Mouse (Mus musculus) intestine, embryonic 16.5 days (tissue): ENCODE measurements around the gene Afg3l1. TPM values are rescaled to one million over a fixed set of nuclear protein-coding genes. Genes with fewer than 3 reads are reported as not detected.
"Not testable (repeated sequence)": the region's sequence is repeated elsewhere in the genome, so short reads cannot be mapped to it uniquely, and the experiment has no call there.

ENCODE experiments used
- ATAC-seq: fragments of 200-750 bp; cut with Nextera tagmentation; 2 replicates; pipeline ENCODE4 v1.8.0; 2017; ENCODE audit warnings: moderate TSS enrichment, moderate library complexity
- H3K27ac ChIP-seq: fragments of 300-500 bp; sonication (generic); 2 replicates; pipeline ENCODE4 v1.5.1; 2014; ENCODE audit warnings: mild to moderate bottlenecking, low read length
- H3K27me3 ChIP-seq: fragments of 300-500 bp; sonication (generic); replicated peaks from 2 replicates; pipeline ENCODE4 v1.6.1; 2014; ENCODE audit warnings: low read length, control low read depth, mixed read lengths; ENCODE audit not compliant: control insufficient read depth, insufficient read depth
- H3K36me3 ChIP-seq: fragments of 300-500 bp; sonication (generic); 2 replicates; pipeline ENCODE4 v1.6.1; 2014; ENCODE audit warnings: low read length, control low read depth; ENCODE audit not compliant: control insufficient read depth, insufficient read depth
- H3K4me1 ChIP-seq: fragments of 300-500 bp; sonication (generic); 2 replicates; pipeline ENCODE4 v1.6.1; 2014; ENCODE audit warnings: low read length, control low read depth, mixed read lengths; ENCODE audit not compliant: control insufficient read depth, insufficient read depth
- H3K4me2 ChIP-seq: fragments of 300-500 bp; sonication (generic); 2 replicates; pipeline ENCODE4 v1.6.1; 2014; ENCODE audit warnings: low read depth, low read length, control low read depth
- H3K4me3 ChIP-seq: fragments of 300-500 bp; sonication (generic); 2 replicates; pipeline ENCODE4 v1.5.1; 2014; ENCODE audit warnings: mild to moderate bottlenecking, low read length
- H3K9ac ChIP-seq: fragments of 300-500 bp; sonication (generic); 2 replicates; pipeline ENCODE4 v1.6.1; 2014; ENCODE audit warnings: low read depth, low read length
- H3K9me3 ChIP-seq: fragments of 300-500 bp; sonication (generic); 2 replicates; pipeline ENCODE4 v1.6.1; 2016; ENCODE audit warnings: low read length, control low read depth; ENCODE audit not compliant: control insufficient read depth
- WGBS: fragments of 180-500 bp; shearing (Covaris S2); extraction: QIAGEN DNeasy Blood & Tissue Kit; methylation state at CpG from one replicate; pipeline ENCODE4 v1.1.7; 2014; 5-methylcytosine and 5-hydroxymethylcytosine counted together
- polyA plus RNA-seq: library from polyadenylated mRNA; unstranded; fragments of >200 nt; fragmentation: Nextera tagmentation; extraction: Ambion mirVana; gene quantifications from 2 replicates; pipeline ENCODE4 v1.2.1, GENCODE M21; 2015

Afg3l1 gene
- 45.3 and 48.7 TPM in 2 replicates for polyA plus RNA-seq

DNA sequence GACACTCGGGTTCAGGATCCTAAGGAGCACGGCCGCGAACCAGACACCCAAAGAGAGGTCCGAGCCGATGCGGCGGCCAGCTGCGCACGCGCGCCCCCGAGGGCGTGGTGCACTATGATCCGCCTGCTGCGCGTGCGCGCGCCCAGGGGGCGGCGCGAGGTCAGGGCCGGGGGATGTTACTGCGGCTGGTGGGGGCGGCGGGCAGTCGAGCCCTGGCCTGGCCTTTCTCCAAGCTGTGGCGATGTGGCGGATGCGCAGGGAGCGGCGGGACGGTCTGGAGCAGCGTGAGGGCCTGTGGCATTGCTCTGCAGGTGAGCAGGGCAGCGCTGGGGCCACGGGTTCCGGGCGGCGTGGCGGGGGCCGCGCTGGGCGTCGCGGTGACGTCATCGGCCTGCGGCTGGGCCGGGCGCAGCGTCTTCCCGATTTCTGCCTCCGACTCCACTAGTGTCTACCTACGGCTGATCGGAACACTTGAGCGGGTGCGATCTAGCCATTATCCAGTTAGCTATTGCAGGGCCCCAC lies at the start of gene Afg3l1:
TSS of gene Afg3l1 (plus strand) at position 167 of the 522 bp plus-strand sequence.
- Histone ChIP-seq H3K36me3 (peaks cover 11% of the 10 kb centered on the region; the same call in 1 of the 2 replicates), H3K4me3 (peak within 1 kb of the TSS; percentile 85), H3K9me3 (no peaks in the 10 kb centered on the region), H3K4me1 (peaks cover 14% of the 10 kb centered on the region), H3K27ac (peak within 1 kb of the TSS; percentile 95), H3K4me2 (peak within 1 kb of the TSS; percentile 76), H3K9ac (peak within 1 kb of the TSS; percentile 93), H3K27me3 (no peaks in the 10 kb centered on the region)
- peak; percentile 94 for ATAC-seq
- under 1% methylated on average over 57 of the region's 58 CpGs for WGBS

DNA sequence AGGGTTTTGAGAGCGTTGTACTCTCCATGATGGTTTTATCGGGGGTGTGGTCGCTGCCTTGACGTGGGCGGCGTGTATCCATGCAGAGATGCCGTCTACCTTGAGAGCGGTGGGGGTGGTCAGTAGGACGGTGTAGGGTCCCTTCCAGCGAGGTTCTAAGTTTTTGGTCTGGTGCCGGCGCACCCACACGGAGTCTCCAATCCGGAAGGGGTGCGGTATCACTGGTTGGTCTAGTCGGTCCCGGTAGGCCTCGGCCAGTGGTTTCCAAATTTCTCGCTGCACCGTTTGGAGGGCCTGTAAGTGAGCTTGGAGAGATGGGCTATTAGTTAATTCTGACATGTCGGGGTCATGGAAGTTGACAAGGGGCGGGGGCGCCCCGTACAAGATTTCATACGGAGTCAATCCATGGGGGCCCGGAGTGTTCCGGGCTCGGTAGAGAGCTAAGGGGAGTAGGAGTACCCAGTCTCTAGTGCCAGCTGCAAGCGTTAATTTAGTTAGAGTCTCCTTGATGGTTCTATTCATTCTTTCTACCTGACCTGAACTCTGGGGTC lies 49.3 kb upstream of the Afg3l1 start:
- ATAC-seq = no peak
- H3K27me3 ChIP-seq = no peaks in the 10 kb centered on the region
- H3K9me3 ChIP-seq = peaks cover 43% of the 10 kb centered on the region
- no peak overlapping the region for H3K9ac ChIP-seq
- H3K27ac ChIP-seq = no peak overlapping the region
- H3K4me3 ChIP-seq = no peak overlapping the region
- no peak overlapping the region for H3K4me2 ChIP-seq
- no peaks in the 10 kb centered on the region; the same call in 1 of the 2 replicates for H3K36me3 ChIP-seq
- H3K4me1 ChIP-seq = no peaks in the 10 kb centered on the region
- WGBS = 98% methylated on average over 29 of the region's 29 CpGs

DNA sequence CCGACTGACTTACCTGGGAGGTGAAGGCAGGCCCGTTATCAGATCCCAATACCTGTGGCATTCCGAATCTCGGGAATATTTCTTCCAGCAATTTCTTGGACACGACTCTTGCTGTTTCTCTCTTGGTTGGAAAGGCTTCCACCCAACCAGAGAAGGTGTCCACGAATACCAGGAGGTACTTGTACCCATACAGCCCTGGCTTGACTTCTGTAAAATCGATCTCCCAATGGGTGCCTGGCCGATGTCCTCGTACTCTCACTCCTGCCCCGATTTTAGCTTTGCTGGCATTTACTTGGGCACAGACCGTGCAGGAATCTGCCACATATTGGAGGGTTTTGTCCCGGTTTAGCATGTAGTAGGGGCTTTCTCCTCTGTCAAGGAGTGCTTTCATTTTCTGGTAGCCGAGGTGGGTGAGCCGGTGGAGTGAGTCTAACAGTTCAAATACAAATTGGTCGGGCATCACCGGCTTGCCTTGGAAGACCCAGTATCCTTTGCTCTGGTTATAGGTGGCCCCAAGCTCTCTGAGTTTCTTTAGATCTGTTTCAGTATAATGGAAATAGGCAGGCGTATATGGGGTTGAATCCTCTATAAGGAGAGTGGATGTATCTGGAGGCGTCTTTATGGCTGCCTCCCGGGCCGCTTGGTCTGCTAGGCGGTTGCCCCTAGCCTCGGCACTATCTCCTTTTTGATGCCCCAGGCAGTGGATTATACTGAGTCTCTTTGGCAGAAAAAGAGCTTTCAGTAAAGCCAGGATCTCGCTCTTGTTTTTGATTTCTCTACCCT lies 48.6 kb upstream of the Afg3l1 start:
- Histone ChIP-seq H3K4me2 (no peak overlapping the region), H3K4me1 (no peaks in the 10 kb centered on the region), H3K9ac (no peak overlapping the region), H3K27ac (no peak overlapping the region), H3K9me3 (peaks cover 43% of the 10 kb centered on the region), H3K36me3 (no peaks in the 10 kb centered on the region; the same call in 1 of the 2 replicates), H3K4me3 (no peak overlapping the region), H3K27me3 (no peaks in the 10 kb centered on the region)
- no peak for ATAC-seq
- WGBS = 95% methylated on average over 23 of the region's 23 CpGs

DNA sequence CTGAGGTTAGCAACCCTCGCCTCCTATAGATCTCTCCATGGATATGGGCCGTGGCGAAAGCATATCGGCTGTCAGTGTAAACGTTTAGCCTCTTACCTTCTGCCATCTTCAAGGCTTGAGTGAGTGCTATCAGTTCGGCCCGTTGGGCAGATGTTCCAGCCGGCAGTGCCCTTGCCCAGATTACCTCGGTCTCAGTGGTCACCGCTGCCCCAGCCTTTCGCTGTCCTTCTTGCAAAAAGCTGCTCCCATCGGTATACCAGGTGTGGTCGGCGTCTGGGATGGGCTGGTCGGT lies 48.0 kb upstream of the Afg3l1 start:
- not testable (repeated sequence) for ATAC-seq, H3K36me3 ChIP-seq, H3K27me3 ChIP-seq, H3K4me3 ChIP-seq, H3K4me2 ChIP-seq, H3K9ac ChIP-seq, H3K27ac ChIP-seq, H3K4me1 ChIP-seq
- 96% methylated on average over 15 of the region's 15 CpGs for WGBS
- H3K9me3 ChIP-seq = peaks cover 43% of the 10 kb centered on the region

DNA sequence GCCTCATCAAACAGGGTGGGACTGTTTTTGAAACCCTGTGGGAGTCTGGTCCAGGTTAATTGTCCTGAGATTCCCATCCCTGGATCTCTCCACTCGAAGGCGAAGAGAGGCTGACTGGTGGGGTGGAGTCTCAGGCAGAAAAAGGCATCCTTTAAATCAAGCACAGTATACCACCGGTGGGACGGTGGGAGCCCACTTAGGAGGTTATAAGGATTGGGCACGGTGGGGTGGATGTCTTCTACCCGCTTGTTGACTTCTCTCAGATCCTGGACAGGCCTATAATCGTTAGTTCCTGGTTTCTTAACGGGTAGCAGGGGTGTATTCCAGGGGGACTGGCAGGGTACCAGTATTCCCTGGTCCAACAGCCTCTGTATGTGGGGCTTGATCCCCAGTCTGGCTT lies 46.8 kb upstream of the Afg3l1 start:
- not testable (repeated sequence) for H3K27ac ChIP-seq, H3K9ac ChIP-seq, H3K27me3 ChIP-seq, ATAC-seq, H3K4me3 ChIP-seq, H3K36me3 ChIP-seq, H3K4me1 ChIP-seq, H3K4me2 ChIP-seq
- H3K9me3 ChIP-seq = peaks cover 40% of the 10 kb centered on the region
- 89% methylated on average over 7 of the region's 8 CpGs for WGBS

DNA sequence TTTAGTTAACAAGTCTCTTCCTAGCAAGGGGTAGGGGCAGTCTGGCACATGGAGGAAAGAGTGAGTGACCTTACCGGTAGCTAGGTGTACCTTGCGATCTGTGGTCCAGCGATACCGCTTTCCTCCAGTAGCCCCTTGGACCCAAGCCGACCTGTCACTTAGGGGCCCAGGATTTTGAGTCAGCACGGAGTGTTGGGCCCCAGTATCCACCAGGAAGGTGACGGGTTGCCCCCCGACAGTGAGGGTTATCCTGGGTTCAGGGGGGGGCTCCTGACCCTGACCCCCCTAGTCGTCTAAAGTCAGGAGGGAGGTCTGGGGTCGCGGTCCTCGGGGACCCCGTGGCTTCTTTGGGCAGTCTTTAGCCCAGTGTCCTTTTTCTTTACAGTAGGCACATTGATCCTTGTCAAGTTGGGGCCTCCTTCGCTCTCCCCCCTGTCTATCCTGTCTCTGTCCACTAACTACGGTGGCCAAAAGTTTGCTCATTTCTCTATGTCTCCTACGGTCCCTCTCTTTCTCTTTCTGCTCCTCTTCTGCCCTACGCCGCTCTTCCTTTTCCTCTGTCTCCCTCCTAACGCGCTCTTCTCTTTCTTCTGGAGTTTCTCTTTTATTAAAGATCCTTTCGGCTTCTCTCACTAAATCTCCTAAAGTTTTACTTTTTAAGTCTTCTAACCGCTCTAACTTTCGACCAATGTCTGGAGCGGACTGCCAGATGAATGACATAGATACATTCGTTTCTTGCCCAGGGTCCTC lies 45.9 kb upstream of the Afg3l1 start:
- ATAC-seq = no peak
- Histone ChIP-seq H3K9me3 (peaks cover 37% of the 10 kb centered on the region), H3K4me3 (no peak overlapping the region), H3K4me1 (no peaks in the 10 kb centered on the region), H3K36me3 (no peaks in the 10 kb centered on the region; the same call in 1 of the 2 replicates), H3K4me2 (no peak overlapping the region), H3K27me3 (no peaks in the 10 kb centered on the region), H3K9ac (no peak overlapping the region), H3K27ac (no peak overlapping the region)
- 96% methylated on average over 25 of the region's 25 CpGs for WGBS

DNA sequence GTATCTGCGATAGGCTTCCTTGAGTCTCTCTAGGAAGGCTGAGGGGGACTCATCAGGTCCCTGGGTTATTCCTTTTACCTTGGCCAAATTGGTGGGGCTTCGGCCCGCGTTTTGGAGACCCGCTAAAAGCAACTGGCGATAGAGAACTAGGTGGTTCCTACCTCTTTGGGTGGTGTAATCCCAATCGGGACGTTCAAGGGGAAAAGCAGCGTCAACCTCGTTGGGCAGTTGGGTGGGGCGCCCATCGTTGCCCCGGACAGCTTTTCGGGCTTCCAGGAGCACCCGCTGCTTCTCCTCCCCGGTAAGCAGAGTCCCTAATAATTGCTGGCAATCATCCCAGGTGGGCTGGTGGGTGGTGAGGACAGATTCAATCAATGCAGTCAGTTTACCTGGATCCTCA lies 45.3 kb upstream of the Afg3l1 start:
- H3K4me1 ChIP-seq = no peaks in the 10 kb centered on the region
- H3K4me2 ChIP-seq = no peak overlapping the region
- no peak for ATAC-seq
- H3K27me3 ChIP-seq = no peaks in the 10 kb centered on the region
- H3K9ac ChIP-seq = no peak overlapping the region
- H3K27ac ChIP-seq = no peak overlapping the region
- H3K4me3 ChIP-seq = no peak overlapping the region
- whole genome bisulfite sequencing = 93% methylated on average over 16 of the region's 16 CpGs
- peaks cover 31% of the 10 kb centered on the region for H3K9me3 ChIP-seq
- no peaks in the 10 kb centered on the region; the same call in 1 of the 2 replicates for H3K36me3 ChIP-seq

DNA sequence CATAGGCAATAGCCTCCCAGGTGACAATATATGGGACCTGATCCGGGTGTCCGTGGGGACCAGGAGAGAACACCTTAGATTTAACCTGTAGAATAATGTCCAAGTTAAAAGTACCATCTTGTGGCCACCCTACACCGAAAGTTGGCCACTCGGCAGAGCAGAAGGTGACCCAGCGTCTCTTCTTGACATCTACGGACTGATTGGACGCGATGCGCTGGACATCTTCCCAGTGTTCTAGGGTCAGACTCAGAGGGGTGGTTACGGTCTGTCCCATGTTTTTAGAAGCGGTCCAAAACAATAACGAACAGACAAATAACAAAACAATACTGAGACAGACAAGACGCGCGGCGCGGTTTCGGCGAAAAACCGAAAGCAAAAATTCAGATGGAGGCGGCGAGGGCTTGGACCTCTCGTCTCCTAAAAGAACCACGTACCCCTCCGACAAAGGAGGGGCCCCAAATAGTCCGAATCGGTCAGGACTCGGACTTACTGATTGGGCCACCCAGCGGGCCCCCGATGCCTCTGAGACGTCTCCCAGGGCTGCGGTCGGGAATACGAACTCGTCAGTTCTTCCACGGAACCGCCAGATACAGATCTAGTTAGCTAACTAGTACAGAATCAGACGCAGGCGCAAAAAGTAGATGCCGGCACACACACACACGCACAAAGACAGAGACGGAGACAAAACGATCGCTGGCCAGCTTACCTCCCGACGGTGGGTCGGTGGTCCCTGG lies 44.3 kb upstream of the Afg3l1 start:
- not testable (repeated sequence) for H3K4me2 ChIP-seq, ATAC-seq, H3K9ac ChIP-seq, H3K27ac ChIP-seq, H3K27me3 ChIP-seq, H3K4me3 ChIP-seq, H3K4me1 ChIP-seq, H3K36me3 ChIP-seq
- H3K9me3 ChIP-seq = peaks cover 21% of the 10 kb centered on the region
- 97% methylated on average over 46 of the region's 47 CpGs for WGBS

DNA sequence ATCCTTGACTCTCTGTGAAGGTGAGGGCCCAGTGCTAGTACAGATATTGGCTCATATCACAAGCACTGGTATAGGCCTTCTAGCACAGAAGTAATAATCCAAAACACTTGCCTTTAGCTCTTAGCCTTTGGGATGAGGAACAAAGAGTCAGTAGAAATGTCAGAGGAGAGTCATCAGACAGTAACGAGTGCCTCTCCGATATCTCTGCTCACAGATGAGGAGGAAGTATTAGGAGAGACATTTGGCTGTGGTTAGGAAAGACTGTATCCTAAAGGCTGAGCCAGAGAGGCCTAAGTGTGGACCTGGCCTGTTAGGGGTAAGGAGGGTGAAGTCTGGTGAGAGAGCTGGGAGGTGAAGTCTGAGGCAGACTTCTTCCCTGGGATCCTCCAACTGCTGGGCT lies 35.9 kb upstream of the Afg3l1 start:
- Histone ChIP-seq H3K27ac (no peak overlapping the region), H3K4me3 (no peak overlapping the region), H3K9me3 (no peaks in the 10 kb centered on the region), H3K36me3 (no peaks in the 10 kb centered on the region), H3K4me1 (peaks cover 9% of the 10 kb centered on the region), H3K9ac (no peak overlapping the region), H3K4me2 (no peak overlapping the region), H3K27me3 (no peaks in the 10 kb centered on the region)
- ATAC-seq = no peak
- WGBS = 85% methylated on average over 2 of the region's 2 CpGs
